Mouse (Mus musculus) embryonic facial prominence, embryonic 10.5 days (tissue): ENCODE results near the gene Creld1. TPM values are rescaled to one million over a fixed set of nuclear protein-coding genes. Genes with fewer than 3 reads are reported as not detected.
A peak's percentile ranks its signal among the peaks of the same experiment; 100 is the strongest.

ENCODE experiments used
- DNase-seq: peaks from one replicate; pipeline ENCODE4 v3.0.0-alpha.2; 2017; ENCODE audit warnings: low spot score
- H3K27ac ChIP-seq: fragments of 300-500 bp; sonication (generic); replicated peaks from 2 replicates; pipeline ENCODE4 v1.5.1; 2016; ENCODE audit warnings: mild to moderate bottlenecking
- H3K27me3 ChIP-seq: fragments of 300-500 bp; sonication (generic); replicated peaks from 2 replicates; pipeline ENCODE4 v1.6.1; 2016; ENCODE audit warnings: low read depth, mild to moderate bottlenecking; ENCODE audit not compliant: poor library complexity, severe bottlenecking
- H3K36me3 ChIP-seq: fragments of 300-500 bp; sonication (generic); replicated peaks from 2 replicates; pipeline ENCODE4 v1.6.1; 2016; ENCODE audit warnings: mild to moderate bottlenecking, moderate library complexity
- H3K4me1 ChIP-seq: fragments of 300-500 bp; sonication (generic); 2 replicates; pipeline ENCODE4 v1.6.1; 2016
- H3K4me3 ChIP-seq: fragments of 300-500 bp; sonication (generic); 2 replicates; pipeline ENCODE4 v1.5.1; 2016; ENCODE audit warnings: mild to moderate bottlenecking, moderate library complexity
- H3K9me3 ChIP-seq: fragments of 300-500 bp; sonication (generic); 2 replicates; pipeline ENCODE4 v1.6.1; 2016; ENCODE audit warnings: mild to moderate bottlenecking
- WGBS: fragments of 180-500 bp; shearing (Covaris S2); methylation state at CpG from one replicate; pipeline ENCODE4 v1.1.7; 2016; 5-methylcytosine and 5-hydroxymethylcytosine counted together
- microRNA-seq: library from miRNA; unstranded; fragments of <30 nt; microRNA quantifications from one replicate; pipeline ENCODE4, GENCODE M21; 2017
- polyA plus RNA-seq: library from polyadenylated mRNA; unstranded; fragments of >200 nt; fragmentation: Nextera tagmentation; extraction: Ambion mirVana; gene quantifications from 2 replicates; pipeline ENCODE4 v1.2.1, GENCODE M21; 2016

Creld1 gene
- polyA plus RNA-seq, 1 experiment from 2014 or later = 23.5 TPM

GRCm38 (mm10) chr6:113523420-113523819 is 40.3 kb downstream of the Creld1 start:
- no peak overlapping the region for H3K27ac ChIP-seq
- H3K4me1 ChIP-seq = no peaks in the 10 kb centered on the region
- 92% methylated on average over 8 of the region's 8 CpGs for WGBS
- H3K36me3 ChIP-seq = peaks cover 82% of the 10 kb centered on the region
- H3K27me3 ChIP-seq = no peaks in the 10 kb centered on the region
- DNase-seq = no peak
- H3K4me3 ChIP-seq = no peak overlapping the region
- H3K9me3 ChIP-seq = no peaks in the 10 kb centered on the region

- Histone ChIP-seq H3K9me3 (no peaks in the 10 kb centered on the region), H3K36me3 (peaks cover 26% of the 10 kb centered on the region), H3K27ac (peak within 1 kb of the TSS; percentile 90), H3K27me3 (no peaks in the 10 kb centered on the region), H3K4me1 (peaks cover 12% of the 10 kb centered on the region), H3K4me3 (peak within 1 kb of the TSS; percentile 88)
- under 1% methylated on average over 47 of the region's 47 CpGs for WGBS
- peak; percentile 93 for DNase-seq
Measured at GRCm38 (mm10) chr6:113530932-113531839, 48.1 kb downstream of the Creld1 start, which contains the start of the genes Emc3 and Fancd2. Emc3 (minus strand) TSS chr6:113531652. Fancd2 (plus strand) TSS chr6:113531682.

- peak overlapping the region; percentile 90 for H3K27ac ChIP-seq
- DNase-seq = peak; percentile 15
- 8% methylated on average over 7 of the region's 7 CpGs for WGBS
Measured at GRCm38 (mm10) chr6:113531840-113532404, 48.8 kb downstream of the Creld1 start.

GRCm38 (mm10) chr6:113534886-113535285 is 51.8 kb downstream of the Creld1 start:
- Histone ChIP-seq H3K36me3 (peaks cover 39% of the 10 kb centered on the region), H3K9me3 (no peaks in the 10 kb centered on the region), H3K4me3 (no peak overlapping the region), H3K27ac (no peak overlapping the region), H3K27me3 (no peaks in the 10 kb centered on the region), H3K4me1 (peaks cover 12% of the 10 kb centered on the region)
- 86% methylated on average over 7 of the region's 7 CpGs for WGBS
- no peak for DNase-seq

More at GRCm38 (mm10) chr6:113531840-113532404, 48.8 kb downstream of the Creld1 start:
- Histone ChIP-seq H3K36me3 (peaks cover 29% of the 10 kb centered on the region), H3K27me3 (no peaks in the 10 kb centered on the region), H3K4me1 (peaks cover 12% of the 10 kb centered on the region), H3K9me3 (no peaks in the 10 kb centered on the region), H3K4me3 (peak overlapping the region; percentile 88)

GRCm38 (mm10) chr6:113541610-113542009 is 58.5 kb downstream of the Creld1 start:
- WGBS = 86% methylated on average over 6 of the region's 6 CpGs

More at GRCm38 (mm10) chr6:113541610-113542009, 58.5 kb downstream of the Creld1 start:
- Histone ChIP-seq H3K4me1 (no peaks in the 10 kb centered on the region), H3K4me3 (no peak overlapping the region), H3K27ac (no peak overlapping the region), H3K9me3 (no peaks in the 10 kb centered on the region), H3K27me3 (no peaks in the 10 kb centered on the region), H3K36me3 (peaks cover 69% of the 10 kb centered on the region)
- no peak for DNase-seq

Small RNAs within 50 kb of the gene (microRNA-seq; reads per million reads assigned to microRNA genes)
- not detected for gene Gm23365

Other genes starting within 250 kb of the Creld1 start
- 44.0 and 46.9 TPM in 2 replicates for gene Mtmr14, start 245.5 kb upstream of the Creld1 start, polyA plus RNA-seq
- 0.04 and 0.11 TPM in 2 replicates for gene Cpne9, start 201.0 kb upstream of the Creld1 start, polyA plus RNA-seq
- gene Brpf1, start 176.2 kb upstream of the Creld1 start, polyA plus RNA-seq = 24.8 and 26.0 TPM in 2 replicates
- gene Ogg1, start 156.3 kb upstream of the Creld1 start, polyA plus RNA-seq = 17.8 and 20.0 TPM in 2 replicates
- gene Camk1, start 139.3 kb upstream of the Creld1 start, polyA plus RNA-seq = 47.0 and 48.9 TPM in 2 replicates
- gene Tada3, start 105.4 kb upstream of the Creld1 start, polyA plus RNA-seq = 48.1 and 48.4 TPM in 2 replicates
- gene Arpc4, start 105.2 kb upstream of the Creld1 start, polyA plus RNA-seq = 377 and 387 TPM in 2 replicates
- 2.8 and 3.7 TPM in 2 replicates for gene Ttll3, start 94.0 kb upstream of the Creld1 start, polyA plus RNA-seq
- gene Rpusd3, start 64.0 kb upstream of the Creld1 start, polyA plus RNA-seq = 34.6 and 34.8 TPM in 2 replicates
- not detected in 2 replicates for gene Cidec, start 47.5 kb upstream of the Creld1 start, polyA plus RNA-seq
- 87.2 and 88.8 TPM in 2 replicates for gene Jagn1, start 40.7 kb upstream of the Creld1 start, polyA plus RNA-seq
- gene Il17re, start 24.8 kb upstream of the Creld1 start, polyA plus RNA-seq = 3.7 and 4.0 TPM in 2 replicates
- 2.4 and 2.5 TPM in 2 replicates for gene Il17rc, start 11.9 kb upstream of the Creld1 start, polyA plus RNA-seq
- gene Prrt3, start 18.6 kb downstream of the Creld1 start, polyA plus RNA-seq = 2.1 and 2.2 TPM in 2 replicates
- 67.0 and 74.3 TPM in 2 replicates for gene Emc3, start 48.4 kb downstream of the Creld1 start, polyA plus RNA-seq
- gene Fancd2, start 48.4 kb downstream of the Creld1 start, polyA plus RNA-seq = 19.7 and 21.4 TPM in 2 replicates
- 0.22 TPM in 1 of 2 replicates, not detected in the other for gene Fancd2os, start 117.4 kb downstream of the Creld1 start, polyA plus RNA-seq
- 200 and 208 TPM in 2 replicates for gene Brk1, start 121.5 kb downstream of the Creld1 start, polyA plus RNA-seq
- 41.9 and 44.8 TPM in 2 replicates for gene Vhl, start 140.7 kb downstream of the Creld1 start, polyA plus RNA-seq
- 3.8 and 4.5 TPM in 2 replicates for gene Irak2, start 155.2 kb downstream of the Creld1 start, polyA plus RNA-seq
- gene Tatdn2, start 213.8 kb downstream of the Creld1 start, polyA plus RNA-seq = 0.68 and 0.72 TPM in 2 replicates
- gene Ghrl, start 236.6 kb downstream of the Creld1 start, polyA plus RNA-seq = not detected in 2 replicates